Mouse (Mus musculus) MEL (cell line): Measurements from ENCODE around the gene Lrrc31. TPM values are rescaled to one million over a fixed set of nuclear protein-coding genes. Genes with fewer than 3 reads are reported as not detected.

Source experiments
- DNase-seq: peaks from one replicate; pipeline ENCODE4 v3.0.0; 2011; ENCODE audit warnings: low read depth, low spot score
- H3K27ac ChIP-seq: 2 replicates; pipeline ENCODE4 v1.5.1; 2012; ENCODE audit warnings: low read depth, mild to moderate bottlenecking, control low read depth, low read length, moderate library complexity; ENCODE audit not compliant: control insufficient read depth
- H3K27me3 ChIP-seq, 2 experiments: fragments of 150-350 bp in 1 of 2; sonication (generic) in 1 of 2; 2 replicates each; pipeline ENCODE4 v1.6.1; 2012; ENCODE audit warnings: low read length in 2 of 2, mild to moderate bottlenecking in 2 of 2, improper control_type of control experiment in 1 of 2, moderate library complexity in 1 of 2; ENCODE audit not compliant: insufficient read depth in 2 of 2, control insufficient read depth in 1 of 2
- H3K36me3 ChIP-seq, 2 experiments: 2 replicates each; pipeline ENCODE4 v1.6.1; 2012 to 2014; ENCODE audit warnings: low read length in 2 of 2, improper control_type of control experiment in 1 of 2, inconsistent platforms in 1 of 2, mild to moderate bottlenecking in 1 of 2; ENCODE audit not compliant: insufficient read depth in 2 of 2, control insufficient read depth in 1 of 2
- H3K4me1 ChIP-seq, 2 experiments: fragments of 150-350 bp in 1 of 2; sonication (generic) in 1 of 2; 2 replicates each; pipeline ENCODE4 v1.6.1; 2012; ENCODE audit warnings: low read length in 2 of 2, improper control_type of control experiment in 1 of 2, mild to moderate bottlenecking in 1 of 2; ENCODE audit not compliant: insufficient read depth in 2 of 2, control insufficient read depth in 1 of 2
- H3K4me3 ChIP-seq, 2 experiments: fragments of 150-350 bp in 1 of 2; sonication (generic) in 1 of 2; 2 replicates each; pipeline ENCODE4 v1.5.1; 2012; ENCODE audit warnings: low read depth in 2 of 2, low read length in 2 of 2, mild to moderate bottlenecking in 2 of 2, moderate library complexity in 2 of 2, control low read depth in 1 of 2, improper control_type of control experiment in 1 of 2; ENCODE audit not compliant: control insufficient read depth in 1 of 2, insufficient read depth in 1 of 2
- H3K79me2 ChIP-seq: 2 replicates; pipeline ENCODE4 v1.6.1; 2012; ENCODE audit warnings: mild to moderate bottlenecking, low read length, moderate library complexity; ENCODE audit not compliant: control insufficient read depth, poor library complexity, insufficient read depth
- H3K9ac ChIP-seq: 2 replicates; pipeline ENCODE4 v1.6.1; 2012; ENCODE audit warnings: low read depth, mild to moderate bottlenecking, control low read depth, low read length, moderate library complexity; ENCODE audit not compliant: control insufficient read depth, poor library complexity, severe bottlenecking
- H3K9me3 ChIP-seq: fragments of 150-350 bp; sonication (generic); replicated peaks from 2 replicates; pipeline ENCODE4 v1.6.1; 2012; ENCODE audit warnings: mild to moderate bottlenecking, low read length, improper control_type of control experiment, moderate library complexity; ENCODE audit not compliant: insufficient read depth
- BHLHE40 ChIP-seq: IDR thresholded peaks from 2 replicates; pipeline ENCODE4 v1.6.1; 2012; ENCODE audit warnings: low read depth, mild to moderate bottlenecking, inconsistent platforms, low read length, improper control_type of control experiment, borderline replicate concordance
- CHD1 ChIP-seq: IDR thresholded peaks from 2 replicates; pipeline ENCODE4 v1.6.1; 2012; ENCODE audit warnings: low read depth, mild to moderate bottlenecking, inconsistent platforms, low read length, improper control_type of control experiment
- CHD2 ChIP-seq: IDR thresholded peaks from 2 replicates; pipeline ENCODE4 v1.6.1; 2011; ENCODE audit warnings: low read length, improper control_type of control experiment
- CTCF ChIP-seq, 3 experiments: IDR thresholded peaks in 2 of 3; conservative IDR thresholded peaks in 1 of 3; 2 replicates each; pipeline ENCODE4 v1.5.1; 2011 to 2012; ENCODE audit warnings: low read length in 3 of 3, low read depth in 2 of 3, mild to moderate bottlenecking in 2 of 3, improper control_type of control experiment in 1 of 3, inconsistent platforms in 1 of 3, mixed read lengths in 1 of 3, moderate library complexity in 1 of 3; ENCODE audit not compliant: control insufficient read depth in 1 of 3, insufficient read depth in 1 of 3, poor library complexity in 1 of 3, severe bottlenecking in 1 of 3
- E2F4 ChIP-seq: IDR thresholded peaks from 2 replicates; pipeline ENCODE4 v1.6.1; 2011; ENCODE audit warnings: low read depth, low read length, improper control_type of control experiment, borderline replicate concordance
- ELF1 ChIP-seq: IDR thresholded peaks from 2 replicates; pipeline ENCODE4 v1.6.1; 2014; ENCODE audit warnings: low read depth, mild to moderate bottlenecking, inconsistent platforms, low read length, improper control_type of control experiment, moderate library complexity
- EP300 ChIP-seq, 2 experiments: IDR thresholded peaks; 2 replicates each; pipeline ENCODE4 v1.6.1; 2011; ENCODE audit warnings: improper control_type of control experiment in 2 of 2, low read length in 2 of 2, low read depth in 1 of 2, mild to moderate bottlenecking in 1 of 2
- ETS1 ChIP-seq: IDR thresholded peaks from 2 replicates; pipeline ENCODE4 v1.6.1; 2012; ENCODE audit warnings: low read depth, mild to moderate bottlenecking, inconsistent platforms, low read length, improper control_type of control experiment, moderate library complexity
- GABPA ChIP-seq: IDR thresholded peaks from 2 replicates; pipeline ENCODE4 v1.6.1; 2012; ENCODE audit warnings: low read depth, mild to moderate bottlenecking, inconsistent platforms, low read length, improper control_type of control experiment, moderate library complexity
- GATA1 ChIP-seq: IDR thresholded peaks from 2 replicates; pipeline ENCODE4 v1.6.1; 2011; ENCODE audit warnings: low read depth, low read length, improper control_type of control experiment
- HCFC1 ChIP-seq: IDR thresholded peaks from 2 replicates; pipeline ENCODE4 v1.6.1; 2012; ENCODE audit warnings: low read depth, mild to moderate bottlenecking, inconsistent platforms, low read length, improper control_type of control experiment, moderate library complexity
- JUND ChIP-seq: IDR thresholded peaks from 2 replicates; pipeline ENCODE4 v1.6.1; 2011; ENCODE audit warnings: low read depth, mild to moderate bottlenecking, improper control_type of control experiment, low read length
- KAT2A ChIP-seq: conservative IDR thresholded peaks from 2 replicates; pipeline ENCODE4 v1.6.1; 2012; ENCODE audit warnings: low read depth, low read length, improper control_type of control experiment, inconsistent platforms
- MAX ChIP-seq: IDR thresholded peaks from 2 replicates; pipeline ENCODE4 v1.6.1; 2011; ENCODE audit warnings: low read length, improper control_type of control experiment
- MAZ ChIP-seq: IDR thresholded peaks from 2 replicates; pipeline ENCODE4 v1.6.1; 2012; ENCODE audit warnings: low read depth, mild to moderate bottlenecking, inconsistent platforms, low read length, improper control_type of control experiment
- MEF2A ChIP-seq: IDR thresholded peaks from 2 replicates; pipeline ENCODE4 v1.6.1; 2014; ENCODE audit warnings: low read depth, mild to moderate bottlenecking, inconsistent platforms, low read length, improper control_type of control experiment; ENCODE audit not compliant: poor library complexity, insufficient replicate concordance, severe bottlenecking; ENCODE audit errors: extremely low read depth
- MYB ChIP-seq: IDR thresholded peaks from 2 replicates; pipeline ENCODE4 v1.6.1; 2011; ENCODE audit warnings: mild to moderate bottlenecking, low read depth, low read length, improper control_type of control experiment
- MYC ChIP-seq: IDR thresholded peaks from 2 replicates; pipeline ENCODE4 v1.6.1; 2011; ENCODE audit warnings: low read depth, mild to moderate bottlenecking, low read length, improper control_type of control experiment, moderate library complexity
- POLR2A ChIP-seq, 2 experiments: IDR thresholded peaks; 2 replicates each; pipeline ENCODE4 v1.6.1; 2011 to 2012; ENCODE audit warnings: low read length in 2 of 2, mild to moderate bottlenecking in 2 of 2, control low read depth in 1 of 2, improper control_type of control experiment in 1 of 2, low read depth in 1 of 2, moderate library complexity in 1 of 2; ENCODE audit not compliant: control insufficient read depth in 1 of 2, insufficient read depth in 1 of 2, poor library complexity in 1 of 2
- RAD21 ChIP-seq: IDR thresholded peaks from 2 replicates; pipeline ENCODE4 v1.6.1; 2011; ENCODE audit warnings: mild to moderate bottlenecking, low read depth, low read length, improper control_type of control experiment
- RCOR1 ChIP-seq: IDR thresholded peaks from 2 replicates; pipeline ENCODE4 v1.6.1; 2012; ENCODE audit warnings: low read depth, mild to moderate bottlenecking, inconsistent platforms, low read length, improper control_type of control experiment
- SMC3 ChIP-seq: IDR thresholded peaks from 2 replicates; pipeline ENCODE4 v1.6.1; 2011; ENCODE audit warnings: low read depth, low read length, improper control_type of control experiment
- TAL1 ChIP-seq: IDR thresholded peaks from 2 replicates; pipeline ENCODE4 v1.6.1; 2012; ENCODE audit warnings: mild to moderate bottlenecking, inconsistent platforms, low read length, moderate library complexity, mixed read lengths
- TCF12 ChIP-seq: IDR thresholded peaks from 2 replicates; pipeline ENCODE4 v1.6.1; 2014; ENCODE audit warnings: low read depth, mild to moderate bottlenecking, inconsistent platforms, low read length, improper control_type of control experiment, moderate library complexity
- UBTF ChIP-seq: IDR thresholded peaks from 2 replicates; pipeline ENCODE4 v1.6.1; 2012; ENCODE audit warnings: low read depth, mild to moderate bottlenecking, inconsistent platforms, low read length, improper control_type of control experiment, moderate library complexity, borderline replicate concordance; ENCODE audit not compliant: insufficient read depth
- USF2 ChIP-seq, 2 experiments: IDR thresholded peaks; 2 replicates each; pipeline ENCODE4 v1.6.1; 2011 to 2012; ENCODE audit warnings: improper control_type of control experiment in 2 of 2, low read length in 2 of 2, borderline replicate concordance in 1 of 2, inconsistent platforms in 1 of 2, low read depth in 1 of 2, mild to moderate bottlenecking in 1 of 2; ENCODE audit not compliant: insufficient read depth in 1 of 2
- ZC3H11A ChIP-seq: IDR thresholded peaks from 2 replicates; pipeline ENCODE4 v1.6.1; 2012; ENCODE audit warnings: low read depth, mild to moderate bottlenecking, inconsistent platforms, low read length, improper control_type of control experiment
- polyA plus RNA-seq, 2 experiments: library from polyadenylated mRNA; stranded (reverse) in 1 of 2; unstranded in 1 of 2; fragments of >175 nt in 1 of 2; fragments of >200 nt in 1 of 2; gene quantifications; 2 replicates each; pipeline versions ENCODE4 v1.2.1 to v1.2.4; 2012; ENCODE audit warnings: low replicate concordance in 2 of 2, low read depth in 1 of 2; ENCODE audit not compliant: insufficient read length in 2 of 2, insufficient read depth in 1 of 2, missing spikeins in 1 of 2
- total RNA-seq: library from RNA; depleted of rRNA; stranded (reverse); fragments of 300-350 nt; gene quantifications from 2 replicates; pipeline ENCODE4 v1.2.3, GENCODE M21; 2012

The Lrrc31 gene
- total and polyA plus RNA-seq, 3 experiments = 0.03 TPM; not detected in 2

GRCm38 (mm10) chr3:30655937-30656336 lies 43.7 kb downstream of the Lrrc31 start:
- Histone ChIP-seq H3K4me3 (no peak overlapping the region), H3K9me3 (no peaks in the 10 kb centered on the region), H3K36me3 (no peaks in the 10 kb centered on the region), H3K4me1 (no peaks in the 10 kb centered on the region), H3K79me2 (no peaks in the 10 kb centered on the region)
- TF ChIP-seq SMC3 (no peak), MYC (no peak), TCF12 (no peak), RAD21 (no peak), ZC3H11A (no peak), CTCF (IDR thresholded peaks at IDR 0.05 in 2 of 3, conservative IDR thresholded peaks at IDR 0.05 in 1 of 3; ENCODE audit: control insufficient read depth in 1 of 3, insufficient read depth in 1 of 3, low read depth in 2 of 3, low read length in 3 of 3, poor library complexity in 1 of 3, severe bottlenecking in 1 of 3) (no peak), UBTF (no peak), CHD1 (no peak), EP300 (IDR thresholded peaks at IDR 0.05; ENCODE audit: low read depth in 1 of 2, low read length in 2 of 2) (no peak), MEF2A (no peak), RCOR1 (no peak), BHLHE40 (no peak), TAL1 (no peak), E2F4 (no peak), MAX (no peak), KAT2A (no peak), MYB (no peak), GATA1 (no peak), GABPA (no peak), ETS1 (no peak)
- TF ChIP-seq, all 39 proteins: peak for 0
- Histone ChIP-seq H3K27ac (no peak overlapping the region), H3K27me3 (no peaks in the 10 kb centered on the region), H3K9ac (no peak overlapping the region)
- DNase-seq = no peak

GRCm38 (mm10) chr3:30650062-30650841 lies 49.4 kb downstream of the Lrrc31 start:
- H3K4me3 ChIP-seq = no peak overlapping the region
- TF ChIP-seq ELF1 = no peak
- no peak for TF ChIP-seq CHD2
- no peak for TF ChIP-seq GATA1
- TF ChIP-seq POLR2A (IDR thresholded peaks at IDR 0.05; ENCODE audit: control insufficient read depth in 1 of 2, insufficient read depth in 1 of 2, low read depth in 1 of 2, low read length in 2 of 2, poor library complexity in 1 of 2) = no peak
- TF ChIP-seq HCFC1 = no peak
- TF ChIP-seq USF2 (IDR thresholded peaks at IDR 0.05; ENCODE audit: borderline replicate concordance in 1 of 2, insufficient read depth in 1 of 2, low read depth in 1 of 2, low read length in 2 of 2) = no peak
- no peak for TF ChIP-seq MEF2A
- TF ChIP-seq BHLHE40 = no peak
- no peak for TF ChIP-seq MAZ
- TF ChIP-seq JUND = no peak
- TF ChIP-seq TAL1 = no peak
- no peak for TF ChIP-seq EP300 (IDR thresholded peaks at IDR 0.05; ENCODE audit: low read depth in 1 of 2, low read length in 2 of 2)
- H3K36me3 ChIP-seq = no peaks in the 10 kb centered on the region
- no peaks in the 10 kb centered on the region for H3K9me3 ChIP-seq
- H3K4me1 ChIP-seq = no peaks in the 10 kb centered on the region
- H3K27me3 ChIP-seq = no peaks in the 10 kb centered on the region; a peak in 1 of 4 replicates
- H3K27ac ChIP-seq = no peak overlapping the region
- no peak for DNase-seq
- no peaks in the 10 kb centered on the region for H3K79me2 ChIP-seq
- H3K9ac ChIP-seq = no peak overlapping the region
